Comparison of ENCODE assay signal across 8 mouse cellular contexts in the genomic region with DNA sequence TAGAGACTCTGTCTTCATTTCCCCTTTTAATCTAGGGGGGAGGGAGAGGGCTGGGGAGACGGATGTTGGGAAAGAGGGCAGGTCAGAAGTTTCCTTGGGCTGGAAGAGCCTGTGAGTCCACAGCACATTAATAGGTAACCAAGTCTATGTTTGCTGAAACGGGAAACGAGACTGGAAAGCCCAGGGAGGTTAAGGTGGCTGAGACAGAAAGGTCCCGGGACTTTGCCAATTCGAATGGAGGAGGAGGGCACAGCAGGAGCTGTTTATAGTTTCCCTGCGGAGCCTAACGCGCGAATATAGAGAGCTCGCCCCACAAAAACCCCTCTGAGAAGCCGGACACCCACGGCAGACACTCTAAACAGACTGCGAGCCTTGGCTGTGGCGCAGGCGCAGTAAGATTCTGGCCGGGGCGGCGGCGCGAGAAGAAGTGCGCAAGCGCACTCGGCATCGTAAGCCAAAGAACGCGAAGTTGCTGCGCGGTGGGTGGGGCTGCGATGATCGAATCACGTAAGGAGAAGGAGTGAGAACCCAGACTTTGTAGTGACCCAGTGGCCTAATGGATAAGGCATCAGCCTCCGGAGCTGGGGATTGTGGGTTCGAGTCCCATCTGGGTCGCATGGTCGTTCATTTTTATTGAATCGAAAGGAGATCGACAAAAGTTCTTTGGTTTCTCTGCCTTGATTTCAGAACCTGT. TPM values are rescaled to one million over a fixed set of nuclear protein-coding genes. Genes with fewer than 3 reads are reported as not detected.
DNase-seq lines count a peak whose midpoint lies in the region; ATAC-seq lines count a peak whose summit lies in the region.

No protein-coding gene starts in this region.

- H3K36me3 ChIP-seq in hindbrain, embryonic 16.5 days (ENCODE audit: control insufficient read depth, insufficient read depth, low read length), result no peaks in the 10 kb centered on the region
- H3K36me3 ChIP-seq in macrophage (ENCODE audit: inconsistent target), result no peaks in the 10 kb centered on the region

- H3K27ac ChIP-seq in hindbrain, embryonic 16.5 days (ENCODE audit: low read depth, low read length), result peak overlapping the region; percentile 89
- peak overlapping the region; percentile 97 for H3K27ac ChIP-seq in macrophage

- peak overlapping the region; percentile 61 for H3K4me2 ChIP-seq in hindbrain, embryonic 16.5 days (ENCODE audit: low read length)

- H3K9me3 ChIP-seq in hindbrain, embryonic 16.5 days (ENCODE audit: control insufficient read depth, low read length), result no peaks in the 10 kb centered on the region

- peak; percentile 96 for ATAC-seq in hindbrain, embryonic 16.5 days

- WGBS in hindbrain, embryonic 16.5 days, result under 1% methylated on average over 37 of the region's 37 CpGs
- WGBS in macrophage (ENCODE audit: missing documents), result under 1% methylated on average over 37 of the region's 37 CpGs

- H3K4me1 ChIP-seq in hindbrain, embryonic 16.5 days (ENCODE audit: control insufficient read depth, insufficient read depth, low read depth, low read length), result peaks cover 7% of the 10 kb centered on the region

- DNase-seq in R1 (ENCODE audit: low read depth, low spot score), result peak; percentile 95
- DNase-seq in cerebellum, postnatal 25 days, result peak; percentile 99 to 100
- peak; percentile 100 for DNase-seq in frontal cortex, postnatal 36 days (ENCODE audit: low spot score in 2 of 2)
- DNase-seq in left cerebral cortex, adult 18-20 months (ENCODE audit: low spot score in 2 of 2), result peak; percentile 99 to 100
- peak; percentile 98 for DNase-seq in right cerebral cortex, adult 18-20 months
- peak; percentile 92 for DNase-seq in urinary bladder, postnatal 10 days (ENCODE audit: low spot score)

- peak overlapping the region; percentile 75 for H3K9ac ChIP-seq in hindbrain, embryonic 16.5 days (ENCODE audit: low read depth, low read length)

- no peaks in the 10 kb centered on the region for H3K79me2 ChIP-seq in macrophage (ENCODE audit: inconsistent target)

- peak overlapping the region; percentile 61 for H3K4me3 ChIP-seq in hindbrain, embryonic 16.5 days (ENCODE audit: low read length)
- H3K4me3 ChIP-seq in macrophage (ENCODE audit: inconsistent target), result peak overlapping the region; percentile 55

- H3K27me3 ChIP-seq in hindbrain, embryonic 16.5 days (replicated peaks; ENCODE audit: control insufficient read depth, insufficient read depth, low read length), result no peaks in the 10 kb centered on the region

RNA-seq across cellular contexts. Expression of gene 1810010H24Rik, which starts 13.0 kb away (rescaled TPM):
- polyA plus RNA-seq in hindbrain, embryonic 16.5 days (2015; fragmentation: Nextera tagmentation; extraction: Ambion mirVana), result 4.7 and 5.1 TPM in 2 replicates
- 1 to 10 TPM; 3.2 to 4.7 TPM for total RNA-seq in left cerebral cortex, adult 18-20 months (2021)
- total RNA-seq in macrophage (2018; cell fraction: chromatin; rRNA removed), result 1 to 10 TPM in 1 of 26 experiments, under 1 TPM in 3, not detected in 22; 0.58 to 1.1 (median 0.79) TPM
- under 1 TPM; 0.15 to 0.78 (median 0.45) TPM for total RNA-seq in macrophage (2018; cell fraction: cytosol; rRNA removed)
- 1 to 10 TPM in 5 of 26 experiments, under 1 TPM in 12, not detected in 9; 0.31 to 1.9 (median 0.84) TPM for total RNA-seq in macrophage (2018; cell fraction: nucleus; rRNA removed)
- 0.27 to 0.42 TPM (median 0.29 TPM) in 3 replicates for polyA plus RNA-seq in macrophage (2018)

RNA-seq across cellular contexts. Expression of gene Kpna2, which starts 13.1 kb away (rescaled TPM):
- 132 and 165 TPM in 2 replicates for polyA plus RNA-seq in hindbrain, embryonic 16.5 days (2015; fragmentation: Nextera tagmentation; extraction: Ambion mirVana)
- 10 to 100 TPM; 21.9 to 26.6 TPM for total RNA-seq in left cerebral cortex, adult 18-20 months (2021)
- total RNA-seq in macrophage (2018; cell fraction: chromatin; rRNA removed), result 10 to 100 TPM in 25 of 26 experiments, 1 to 10 TPM in 1; 9.1 to 35.4 (median 18.8) TPM
- 10 to 100 TPM; 25.5 to 44.3 (median 37.9) TPM for total RNA-seq in macrophage (2018; cell fraction: cytosol; rRNA removed)
- total RNA-seq in macrophage (2018; cell fraction: nucleus; rRNA removed), result 10 to 100 TPM in 24 of 26 experiments, 1 to 10 TPM in 2; 8.6 to 53.7 (median 19.9) TPM
- polyA plus RNA-seq in macrophage (2018), result 36.6 to 71.0 TPM (median 57.2 TPM) in 3 replicates

Comparison
In these comparisons a context has a peak if more than half of its experiments do, and no peak if none do; other contexts are left out.
1. Peak in every context shown above with its lines: DNase-seq, ATAC-seq, H3K4me3 ChIP-seq and H3K27ac ChIP-seq.